Mouse (Mus musculus) hindbrain, embryonic 13.5 days (tissue): Measurements from ENCODE around the gene Gm16451. TPM values are rescaled to one million over a fixed set of nuclear protein-coding genes. Genes with fewer than 3 reads are reported as not detected.
"Not testable (repeated sequence)": the region's sequence is repeated elsewhere in the genome, so short reads cannot be mapped to it uniquely, and the experiment has no call there.

Experiments used
- ATAC-seq: fragments of 200-750 bp; cut with Nextera tagmentation; 2 replicates; pipeline ENCODE4 v1.8.0; 2017; ENCODE audit warnings: moderate TSS enrichment; ENCODE audit not compliant: low FRiP score
- H3K27ac ChIP-seq: fragments of 300-500 bp; sonication (generic); 2 replicates; pipeline ENCODE4 v1.5.1; 2015; ENCODE audit warnings: inconsistent platforms, mild to moderate bottlenecking, moderate library complexity
- H3K27me3 ChIP-seq: fragments of 300-500 bp; sonication (generic); 2 replicates; pipeline ENCODE4 v1.6.1; 2015; ENCODE audit warnings: mild to moderate bottlenecking, inconsistent platforms
- H3K36me3 ChIP-seq: fragments of 300-500 bp; sonication (generic); 2 replicates; pipeline ENCODE4 v1.6.1; 2015; ENCODE audit warnings: mild to moderate bottlenecking, inconsistent platforms
- H3K4me1 ChIP-seq: fragments of 300-500 bp; sonication (generic); replicated peaks from 2 replicates; pipeline ENCODE4 v1.6.1; 2015; ENCODE audit warnings: inconsistent platforms
- H3K4me2 ChIP-seq: fragments of 300-500 bp; sonication (generic); 2 replicates; pipeline ENCODE4 v1.6.1; 2015; ENCODE audit warnings: inconsistent platforms, mild to moderate bottlenecking, moderate library complexity
- H3K4me3 ChIP-seq: fragments of 300-500 bp; sonication (generic); 2 replicates; pipeline ENCODE4 v1.5.1; 2015; ENCODE audit warnings: mild to moderate bottlenecking, inconsistent platforms
- H3K9ac ChIP-seq: fragments of 300-500 bp; sonication (generic); 2 replicates; pipeline ENCODE4 v1.6.1; 2015; ENCODE audit warnings: mild to moderate bottlenecking, inconsistent platforms
- H3K9me3 ChIP-seq: fragments of 300-500 bp; sonication (generic); 2 replicates; pipeline ENCODE4 v1.6.1; 2016; ENCODE audit warnings: inconsistent platforms
- WGBS: fragments of 180-500 bp; shearing (Covaris S2); methylation state at CpG from one replicate; pipeline ENCODE4 v1.1.7; 2015; 5-methylcytosine and 5-hydroxymethylcytosine counted together
- polyA plus RNA-seq: library from polyadenylated mRNA; unstranded; fragments of >200 nt; fragmentation: Nextera tagmentation; extraction: Ambion mirVana; gene quantifications from 2 replicates; pipeline ENCODE4 v1.2.1, GENCODE M21; 2015

Gm16451 gene
- not detected in 2 replicates for polyA plus RNA-seq

DNA sequence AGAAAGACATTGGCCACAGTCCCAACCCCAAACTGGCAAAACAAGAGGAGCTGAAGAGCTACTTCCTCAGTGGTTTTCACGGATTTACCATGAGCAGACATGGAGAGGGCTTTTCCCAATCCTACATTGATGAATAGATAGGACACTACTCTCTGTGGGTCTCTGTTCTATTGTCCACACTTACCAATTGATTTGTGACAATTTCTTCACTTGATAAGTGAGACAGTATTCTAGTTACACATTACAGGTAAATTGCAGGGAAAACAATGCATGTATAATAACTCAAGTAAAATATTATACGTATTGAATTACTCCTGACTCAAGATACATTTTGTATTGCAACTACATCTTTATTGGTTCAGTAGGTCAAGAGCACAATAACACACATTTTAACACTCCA, at the start of gene Gm16451:
Gene Gm16451 (minus strand): TSS at position 101 of the 400 bp plus-strand sequence.
- H3K36me3 ChIP-seq, H3K4me1 ChIP-seq, H3K9ac ChIP-seq, H3K9me3 ChIP-seq, H3K4me2 ChIP-seq, H3K27ac ChIP-seq, H3K27me3 ChIP-seq, H3K4me3 ChIP-seq, ATAC-seq: not testable (repeated sequence)
- no CpG with 5 or more reads among the region's 2 CpGs for WGBS

DNA sequence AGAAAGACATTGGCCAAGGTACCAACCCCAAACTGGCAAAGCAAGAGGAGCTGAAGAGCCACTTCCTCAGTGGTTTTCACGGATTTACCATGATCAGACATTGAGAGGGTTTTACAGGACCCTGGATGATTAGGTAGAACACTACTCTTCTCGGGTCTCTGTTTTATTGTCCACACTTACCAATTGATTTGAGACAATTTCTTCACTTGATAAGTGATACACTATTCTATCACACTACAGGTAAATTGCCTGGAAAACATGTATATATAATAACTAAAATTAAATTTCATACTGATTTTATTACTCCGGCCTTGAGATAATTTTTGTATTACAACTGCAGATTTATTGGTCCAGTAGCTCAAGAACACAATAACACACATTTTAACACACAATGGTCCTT, 45.9 kb upstream of the Gm16451 start, which contains the start of gene Vmn1r142:
Gene Vmn1r142 (minus strand): TSS at position 101 of the 400 bp plus-strand sequence.
- ATAC-seq: not testable (repeated sequence)
- no CpG with 5 or more reads among the region's 3 CpGs for WGBS

DNA sequence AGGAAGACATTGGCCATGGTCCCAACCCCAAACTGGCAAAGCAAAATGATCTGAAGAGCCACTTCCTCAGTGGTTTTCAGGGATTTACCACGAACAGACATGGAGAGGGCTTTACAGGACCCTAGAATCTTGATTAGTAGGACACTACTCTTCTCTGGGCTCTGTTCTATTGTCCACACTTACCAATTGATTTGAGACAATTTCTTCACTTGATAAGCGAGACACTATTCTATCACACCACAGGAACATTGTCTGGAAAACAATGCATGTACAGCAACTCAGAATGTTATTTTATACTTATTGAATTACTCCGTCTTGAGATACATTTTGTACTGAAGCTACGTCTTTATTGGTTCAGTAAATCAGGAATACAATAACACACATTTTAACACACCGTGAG, 16.6 kb upstream of the Gm16451 start, which contains the start of gene Gm10666:
Gene Gm10666 (minus strand): TSS at position 101 of the 400 bp plus-strand sequence.
- H3K27me3 ChIP-seq, H3K27ac ChIP-seq, H3K4me3 ChIP-seq, H3K9me3 ChIP-seq, ATAC-seq, H3K4me1 ChIP-seq, H3K4me2 ChIP-seq, H3K9ac ChIP-seq, H3K36me3 ChIP-seq: not testable (repeated sequence)
- WGBS: no CpG with 5 or more reads among the region's 5 CpGs

More for the DNA sequence above, 45.9 kb upstream of the Gm16451 start, which contains the start of gene Vmn1r142:
- H3K9ac ChIP-seq, H3K4me2 ChIP-seq, H3K27me3 ChIP-seq, H3K27ac ChIP-seq, H3K36me3 ChIP-seq, H3K4me1 ChIP-seq, H3K9me3 ChIP-seq, H3K4me3 ChIP-seq: not testable (repeated sequence)

DNA sequence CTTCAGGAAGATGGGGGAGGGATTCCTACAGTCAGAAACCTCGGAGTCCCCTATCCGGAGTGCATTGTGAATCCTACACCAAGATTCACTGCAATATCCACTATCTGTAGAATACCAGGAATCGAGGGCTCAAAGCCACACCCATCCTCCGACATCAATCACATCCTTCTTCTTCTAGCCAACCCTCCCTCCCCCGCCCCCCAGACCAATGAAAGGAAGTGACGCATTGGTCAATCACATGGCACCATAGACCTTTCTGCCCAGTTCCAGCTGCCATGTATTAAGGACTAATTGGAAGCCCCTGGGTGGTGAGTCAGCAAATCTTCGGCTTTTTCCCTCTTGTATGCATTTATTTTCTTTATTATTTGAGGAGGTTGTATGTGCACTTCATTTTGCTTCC, 49.3 kb downstream of the Gm16451 start, which contains the start of gene Vmn1r139:
Gene Vmn1r139 (plus strand): TSS at position 301 of the 400 bp plus-strand sequence.
- WGBS: no CpG with 5 or more reads among the region's 7 CpGs
- H3K27me3 ChIP-seq, H3K4me1 ChIP-seq: not testable (repeated sequence)

More for the DNA sequence above, 49.3 kb downstream of the Gm16451 start, which contains the start of gene Vmn1r139:
- H3K9me3 ChIP-seq, H3K4me3 ChIP-seq, H3K36me3 ChIP-seq, H3K27ac ChIP-seq, ATAC-seq, H3K4me2 ChIP-seq, H3K9ac ChIP-seq: not testable (repeated sequence)

Other genes with a start within 250 kb of the Gm16451 start
- gene Gm5891, start 197.0 kb downstream of the Gm16451 start, polyA plus RNA-seq: not detected in 2 replicates
- gene Vmn1r137, start 123.7 kb downstream of the Gm16451 start, polyA plus RNA-seq: not detected in 2 replicates
- not detected in 2 replicates for gene Vmn1r138, start 89.3 kb downstream of the Gm16451 start, polyA plus RNA-seq
- gene Gm6176, start 61.9 kb downstream of the Gm16451 start, polyA plus RNA-seq: not detected in 2 replicates
- gene Vmn1r139, start 49.2 kb downstream of the Gm16451 start, polyA plus RNA-seq: not detected in 2 replicates
- gene Gm10666, start 16.5 kb upstream of the Gm16451 start, polyA plus RNA-seq: not detected in 2 replicates
- not detected in 2 replicates for gene Vmn1r142, start 45.8 kb upstream of the Gm16451 start, polyA plus RNA-seq
- gene Vmn1r143, start 71.1 kb upstream of the Gm16451 start, polyA plus RNA-seq: not detected in 2 replicates
- not detected in 2 replicates for gene Gm8653, start 83.0 kb upstream of the Gm16451 start, polyA plus RNA-seq
- not detected in 2 replicates for gene Gm8453, start 111.2 kb upstream of the Gm16451 start, polyA plus RNA-seq
- not detected in 2 replicates for gene Gm4187, start 211.5 kb upstream of the Gm16451 start, polyA plus RNA-seq